ENCODE assay signal across 7 mouse cellular contexts in the genomic region with DNA sequence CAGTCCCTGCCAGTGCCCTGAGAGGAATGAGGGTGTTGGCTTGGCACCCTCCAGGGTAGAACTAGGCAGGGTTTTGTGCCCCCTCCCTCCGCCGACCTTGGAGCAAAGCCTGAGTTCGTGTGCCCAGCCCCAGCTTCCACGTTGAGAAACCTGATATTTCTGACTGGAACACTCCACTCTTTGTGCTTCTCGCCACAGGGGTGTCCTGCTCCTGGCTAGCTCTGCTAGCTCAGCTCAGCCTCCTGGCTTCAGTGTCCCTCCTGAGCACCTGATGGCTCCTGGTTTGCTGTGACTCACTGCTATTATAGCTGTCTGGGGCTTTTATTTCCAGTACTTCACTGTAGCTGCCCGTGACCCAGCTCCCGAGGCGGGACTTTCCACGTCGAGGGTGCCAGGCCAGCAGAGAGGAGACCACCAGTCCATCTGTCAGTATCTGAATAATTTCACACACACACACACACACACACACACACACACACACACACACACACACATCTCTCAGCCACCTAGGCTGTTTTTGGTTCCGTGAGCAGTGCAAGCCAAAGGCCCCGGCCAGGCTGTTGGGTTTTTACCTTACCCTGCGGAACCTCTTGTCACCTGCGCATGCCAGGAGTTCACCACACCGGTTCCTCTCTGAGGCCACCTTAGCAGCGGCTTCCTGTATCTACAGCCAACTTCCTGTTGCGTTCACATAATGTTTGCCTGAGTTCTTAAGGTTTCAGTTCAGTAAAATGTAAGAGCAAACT.
DNase-seq lines count a peak whose midpoint lies in the region; ATAC-seq lines count a peak whose summit lies in the region.

No protein-coding gene starts in this region.

- H3K9ac ChIP-seq in lung, embryonic 15.5 days, result no peak overlapping the region
- H3K9ac ChIP-seq in stomach, embryonic 14.5 days (replicated peaks; ENCODE audit: low read depth, low read length), result no peak overlapping the region

- intact Hi-C loops in gastrocnemius, postnatal 36 days (cut with DNase I), result loop anchor here (5.0 to 10.0 kb wide), 2 partner anchors 108 to 580 kb away; no protein-coding TSS in a partner anchor

- H3K4me2 ChIP-seq in lung, embryonic 15.5 days, result no peak overlapping the region
- no peak overlapping the region for H3K4me2 ChIP-seq in stomach, embryonic 14.5 days (replicated peaks; ENCODE audit: low read depth, low read length)

- peak overlapping the region; percentile 42 for H3K27ac ChIP-seq in lung, embryonic 15.5 days
- H3K27ac ChIP-seq in stomach, embryonic 14.5 days (ENCODE audit: low read length), result peak overlapping the region; percentile 0; the same call in 1 of the 2 replicates

- H3K4me3 ChIP-seq in lung, embryonic 15.5 days, result no peak overlapping the region
- no peak overlapping the region for H3K4me3 ChIP-seq in stomach, embryonic 14.5 days (ENCODE audit: low read depth, low read length)

- DNase-seq in 3T3-L1 (ENCODE audit: low read depth, low spot score), result peak; percentile 88
- peak; percentile 88 for DNase-seq in CD4-positive helper T cell, adult 2 months (ENCODE audit: low read depth, low spot score)
- DNase-seq in cerebellum, adult 8-10 months, result peak; percentile 57
- peak; percentile 51 to 53 for DNase-seq in gastrocnemius, postnatal 36 days

- H3K27me3 ChIP-seq in lung, embryonic 15.5 days, result no peaks in the 10 kb centered on the region
- H3K27me3 ChIP-seq in stomach, embryonic 14.5 days (ENCODE audit: control insufficient read depth, insufficient read depth, low read length), result no peaks in the 10 kb centered on the region

- H3K9me3 ChIP-seq in lung, embryonic 15.5 days, result no peaks in the 10 kb centered on the region
- H3K9me3 ChIP-seq in stomach, embryonic 14.5 days (ENCODE audit: control insufficient read depth, low read depth, low read length), result 0 out of 2 replicates have a peak, but pooled peaks cover 3% of the 10 kb centered on the region

- ATAC-seq in lung, embryonic 15.5 days (ENCODE audit: borderline replicate concordance, extremely low read depth, low FRiP score, low TSS enrichment), result peak; percentile 50; the same call in 1 of the 2 replicates
- ATAC-seq in stomach, embryonic 14.5 days (ENCODE audit: insufficient number of reproducible peaks, insufficient read depth, low FRiP score, low read depth), result peak; percentile 60; the same call in 1 of the 2 replicates
- no peak for ATAC-seq in frontal cortex, adult (ENCODE audit: low TSS enrichment)

- WGBS in lung, embryonic 15.5 days, result 52% methylated on average over 17 of the region's 17 CpGs
- WGBS in stomach, embryonic 14.5 days, result 65% methylated on average over 17 of the region's 17 CpGs

- peaks cover 39% of the 10 kb centered on the region for H3K4me1 ChIP-seq in lung, embryonic 15.5 days
- peaks cover 27% of the 10 kb centered on the region for H3K4me1 ChIP-seq in stomach, embryonic 14.5 days (ENCODE audit: control insufficient read depth, insufficient read depth, low read length)

- H3K36me3 ChIP-seq in lung, embryonic 15.5 days, result no peaks in the 10 kb centered on the region
- no peaks in the 10 kb centered on the region for H3K36me3 ChIP-seq in stomach, embryonic 14.5 days (ENCODE audit: control insufficient read depth, insufficient read depth, low read length)
